Mouse (Mus musculus): Measurements from ENCODE around the gene Vmo1. TPM values are rescaled to one million over a fixed set of nuclear protein-coding genes. Genes with fewer than 3 reads are reported as not detected.
A peak's percentile ranks its signal among the peaks of the same experiment; 100 is the strongest.

The Vmo1 gene
- total and polyA plus RNA-seq, 2 experiments from 2014 or later: 0.55 TPM; not detected in 1

- no peak for DNase-seq (ENCODE audit: low spot score)
- no peak overlapping the region for H3K4me2 ChIP-seq (ENCODE audit: low read depth, low read length)
- 85% methylated on average over 9 of the region's 9 CpGs for WGBS
- no peak overlapping the region for H3K9ac ChIP-seq (replicated peaks; ENCODE audit: low read depth, low read length)
- H3K27me3 ChIP-seq (ENCODE audit: control insufficient read depth, insufficient read depth, low read length): no peaks in the 10 kb centered on the region
- H3K36me3 ChIP-seq (replicated peaks; ENCODE audit: control insufficient read depth, insufficient read depth, low read length): peaks cover 19% of the 10 kb centered on the region; the same call in 1 of the 2 replicates
- no peaks in the 10 kb centered on the region for H3K4me1 ChIP-seq (ENCODE audit: control insufficient read depth, insufficient read depth)
- ATAC-seq (ENCODE audit: insufficient read depth, low read depth): no peak
- TF ChIP-seq CTCF (IDR thresholded peaks at IDR 0.05; ENCODE audit: low read depth) (no peak), EP300 (IDR thresholded peaks at IDR 0.05; ENCODE audit: low read depth) (no peak)
- H3K27ac ChIP-seq (ENCODE audit: low read depth): no peak overlapping the region
- no peaks in the 10 kb centered on the region for H3K9me3 ChIP-seq (replicated peaks; ENCODE audit: control insufficient read depth, low read length)
- H3K4me3 ChIP-seq (ENCODE audit: low read depth, low read length): no peak overlapping the region
Observed at GRCm38 (mm10) chr11:70557545-70557944, 43.1 kb upstream of the Vmo1 start.

- Histone ChIP-seq H3K9ac (replicated peaks; ENCODE audit: low read depth, low read length) (no peak overlapping the region), H3K4me2 (ENCODE audit: low read depth, low read length) (no peak overlapping the region), H3K36me3 (replicated peaks; ENCODE audit: control insufficient read depth, insufficient read depth, low read length) (peaks cover 21% of the 10 kb centered on the region; the same call in 1 of the 2 replicates), H3K4me1 (ENCODE audit: control insufficient read depth, insufficient read depth) (no peaks in the 10 kb centered on the region), H3K27ac (ENCODE audit: low read depth) (no peak overlapping the region), H3K4me3 (ENCODE audit: low read depth, low read length) (no peak overlapping the region), H3K27me3 (ENCODE audit: control insufficient read depth, insufficient read depth, low read length) (no peaks in the 10 kb centered on the region), H3K9me3 (replicated peaks; ENCODE audit: control insufficient read depth, low read length) (no peaks in the 10 kb centered on the region)
- TF ChIP-seq EP300 (IDR thresholded peaks at IDR 0.05; ENCODE audit: low read depth): no peak
- no peak for TF ChIP-seq CTCF (IDR thresholded peaks at IDR 0.05; ENCODE audit: low read depth)
- ATAC-seq (ENCODE audit: insufficient read depth, low read depth): no peak
- DNase-seq (ENCODE audit: low spot score): no peak
- 46% methylated on average over 7 of the region's 7 CpGs for WGBS
Observed at GRCm38 (mm10) chr11:70553940-70554339, 39.5 kb upstream of the Vmo1 start.

- Histone ChIP-seq H3K9me3 (replicated peaks; ENCODE audit: control insufficient read depth, low read length) (no peaks in the 10 kb centered on the region), H3K27me3 (ENCODE audit: control insufficient read depth, insufficient read depth, low read length) (no peaks in the 10 kb centered on the region), H3K4me1 (ENCODE audit: control insufficient read depth, insufficient read depth) (no peaks in the 10 kb centered on the region), H3K4me2 (ENCODE audit: low read depth, low read length) (no peak overlapping the region), H3K9ac (replicated peaks; ENCODE audit: low read depth, low read length) (no peak overlapping the region), H3K4me3 (ENCODE audit: low read depth, low read length) (no peak overlapping the region), H3K27ac (ENCODE audit: low read depth) (no peak overlapping the region), H3K36me3 (replicated peaks; ENCODE audit: control insufficient read depth, insufficient read depth, low read length) (peaks cover 18% of the 10 kb centered on the region; the same call in 1 of the 2 replicates)
- WGBS: 88% methylated on average over 8 of the region's 8 CpGs
- no peak for ATAC-seq (ENCODE audit: insufficient read depth, low read depth)
- DNase-seq (ENCODE audit: low spot score): no peak
- TF ChIP-seq EP300 (IDR thresholded peaks at IDR 0.05; ENCODE audit: low read depth) (no peak), CTCF (IDR thresholded peaks at IDR 0.05; ENCODE audit: low read depth) (no peak)
Observed at GRCm38 (mm10) chr11:70551526-70551925, 37.1 kb upstream of the Vmo1 start.

GRCm38 (mm10) chr11:70544496-70544895, 30.1 kb upstream of the Vmo1 start:
- DNase-seq (ENCODE audit: low spot score) (peak; percentile 55), ATAC-seq (ENCODE audit: insufficient read depth, low read depth) (no peak)
- Histone ChIP-seq H3K4me3 (ENCODE audit: low read depth, low read length) (no peak overlapping the region), H3K4me1 (ENCODE audit: control insufficient read depth, insufficient read depth) (peaks cover 8% of the 10 kb centered on the region), H3K9ac (replicated peaks; ENCODE audit: low read depth, low read length) (no peak overlapping the region), H3K27ac (ENCODE audit: low read depth) (no peak overlapping the region), H3K27me3 (ENCODE audit: control insufficient read depth, insufficient read depth, low read length) (no peaks in the 10 kb centered on the region), H3K4me2 (ENCODE audit: low read depth, low read length) (peak overlapping the region; percentile 21), H3K9me3 (replicated peaks; ENCODE audit: control insufficient read depth, low read length) (no peaks in the 10 kb centered on the region), H3K36me3 (replicated peaks; ENCODE audit: control insufficient read depth, insufficient read depth, low read length) (0 out of 2 replicates have a peak, but pooled peaks cover 6% of the 10 kb centered on the region)
- TF ChIP-seq CTCF (IDR thresholded peaks at IDR 0.05; ENCODE audit: low read depth) (no peak; the same call in 1 of the 2 replicates), EP300 (IDR thresholded peaks at IDR 0.05; ENCODE audit: low read depth) (no peak)
- 37% methylated on average over 7 of the region's 7 CpGs for WGBS

- no peak overlapping the region for H3K27ac ChIP-seq (ENCODE audit: low read depth)
- no peak for DNase-seq (ENCODE audit: low spot score)
- no peaks in the 10 kb centered on the region for H3K27me3 ChIP-seq (ENCODE audit: control insufficient read depth, insufficient read depth, low read length)
- TF ChIP-seq CTCF (IDR thresholded peaks at IDR 0.05; ENCODE audit: low read depth) (no peak), EP300 (IDR thresholded peaks at IDR 0.05; ENCODE audit: low read depth) (no peak)
- peaks cover 8% of the 10 kb centered on the region for H3K4me1 ChIP-seq (ENCODE audit: control insufficient read depth, insufficient read depth)
- no peak overlapping the region for H3K4me3 ChIP-seq (ENCODE audit: low read depth, low read length)
- WGBS: 70% methylated on average over 5 of the region's 5 CpGs
- H3K9me3 ChIP-seq (replicated peaks; ENCODE audit: control insufficient read depth, low read length): no peaks in the 10 kb centered on the region
- H3K4me2 ChIP-seq (ENCODE audit: low read depth, low read length): no peak overlapping the region
- ATAC-seq (ENCODE audit: insufficient read depth, low read depth): no peak
- H3K9ac ChIP-seq (replicated peaks; ENCODE audit: low read depth, low read length): no peak overlapping the region
- H3K36me3 ChIP-seq (replicated peaks; ENCODE audit: control insufficient read depth, insufficient read depth, low read length): 0 out of 2 replicates have a peak, but pooled peaks cover 6% of the 10 kb centered on the region
Observed at GRCm38 (mm10) chr11:70541415-70541814, 27.0 kb upstream of the Vmo1 start.

- DNase-seq (ENCODE audit: low spot score) (no peak), ATAC-seq (ENCODE audit: insufficient read depth, low read depth) (no peak)
- H3K4me1 ChIP-seq (ENCODE audit: control insufficient read depth, insufficient read depth): peaks cover 8% of the 10 kb centered on the region
- H3K4me3 ChIP-seq (ENCODE audit: low read depth, low read length): peak overlapping the region; percentile 72
- TF ChIP-seq EP300 (IDR thresholded peaks at IDR 0.05; ENCODE audit: low read depth) (no peak), CTCF (IDR thresholded peaks at IDR 0.05; ENCODE audit: low read depth) (no peak)
- no peaks in the 10 kb centered on the region for H3K9me3 ChIP-seq (replicated peaks; ENCODE audit: control insufficient read depth, low read length)
- 81% methylated on average over 7 of the region's 7 CpGs for WGBS
- peak overlapping the region; percentile 71 for H3K4me2 ChIP-seq (ENCODE audit: low read depth, low read length)
- 0 out of 2 replicates have a peak, but pooled peaks cover 6% of the 10 kb centered on the region for H3K36me3 ChIP-seq (replicated peaks; ENCODE audit: control insufficient read depth, insufficient read depth, low read length)
- H3K27ac ChIP-seq (ENCODE audit: low read depth): no peak overlapping the region
- no peaks in the 10 kb centered on the region for H3K27me3 ChIP-seq (ENCODE audit: control insufficient read depth, insufficient read depth, low read length)
- H3K9ac ChIP-seq (replicated peaks; ENCODE audit: low read depth, low read length): no peak overlapping the region; the same call in 1 of the 2 replicates
Observed at GRCm38 (mm10) chr11:70540928-70541327, 26.5 kb upstream of the Vmo1 start.
